Mouse (Mus musculus) ES-E14 (cell line): ENCODE data around the gene Slc43a2.

Experiments used
- CHD2 ChIP-seq: IDR thresholded peaks from 2 replicates; pipeline ENCODE4 v1.6.1; 2014; ENCODE audit warnings: mild to moderate bottlenecking, low read depth, low read length, inconsistent platforms
- HCFC1 ChIP-seq: IDR thresholded peaks from 2 replicates; pipeline ENCODE4 v1.6.1; 2012; ENCODE audit warnings: low read length, inconsistent platforms, borderline replicate concordance; ENCODE audit not compliant: insufficient read depth
- MAFK ChIP-seq: IDR thresholded peaks from 2 replicates; pipeline ENCODE4 v1.6.1; 2014; ENCODE audit warnings: mild to moderate bottlenecking, low read depth, low read length, inconsistent platforms; ENCODE audit not compliant: insufficient read depth
- ZC3H11A ChIP-seq: IDR thresholded peaks from 2 replicates; pipeline ENCODE4 v1.6.1; 2012; ENCODE audit warnings: low read depth, mild to moderate bottlenecking, inconsistent platforms, low read length, borderline replicate concordance
- ZNF384 ChIP-seq: IDR thresholded peaks from 2 replicates; pipeline ENCODE4 v1.6.1; 2012; ENCODE audit warnings: low read depth, low read length, inconsistent platforms

- TF ChIP-seq ZNF384 = no peak
- TF ChIP-seq ZC3H11A = no peak
- TF ChIP-seq CHD2 = no peak
- TF ChIP-seq MAFK = no peak
- TF ChIP-seq HCFC1 = no peak
Observed at GRCm38 (mm10) chr11:75494296-75495049, 37.0 kb upstream of the Slc43a2 start.
